Mouse (Mus musculus) lung, postnatal 0 days (tissue): Measurements from ENCODE around the gene Fto. TPM values are rescaled to one million over a fixed set of nuclear protein-coding genes. Genes with fewer than 3 reads are reported as not detected.

Source experiments
- ATAC-seq: fragments of 200-750 bp; cut with Nextera tagmentation; 2 replicates; pipeline ENCODE4 v1.8.0; 2017; ENCODE audit warnings: moderate library complexity
- DNase-seq: peaks from one replicate; pipeline ENCODE4 v3.0.0-alpha.2; 2016; ENCODE audit warnings: low spot score
- H3K27ac ChIP-seq: fragments of 300-500 bp; sonication (generic); 2 replicates; pipeline ENCODE4 v1.5.1; 2014; ENCODE audit warnings: antibody characterized with exemption, mild to moderate bottlenecking, low read length, mixed read lengths
- H3K27me3 ChIP-seq: fragments of 300-500 bp; sonication (generic); replicated peaks from 2 replicates; pipeline ENCODE4 v1.6.1; 2014; ENCODE audit warnings: low read length, mixed read lengths; ENCODE audit not compliant: insufficient read depth
- H3K36me3 ChIP-seq: fragments of 300-500 bp; sonication (generic); 2 replicates; pipeline ENCODE4 v1.6.1; 2014; ENCODE audit warnings: low read length, mixed read lengths; ENCODE audit not compliant: insufficient read depth
- H3K4me1 ChIP-seq: fragments of 300-500 bp; sonication (generic); 2 replicates; pipeline ENCODE4 v1.6.1; 2014; ENCODE audit warnings: antibody characterized with exemption, low read depth, low read length, mixed read lengths; ENCODE audit not compliant: insufficient read depth
- H3K4me2 ChIP-seq: fragments of 300-500 bp; sonication (generic); replicated peaks from 2 replicates; pipeline ENCODE4 v1.6.1; 2014; ENCODE audit warnings: low read depth, mild to moderate bottlenecking, low read length, moderate library complexity, mixed read lengths
- H3K4me3 ChIP-seq: fragments of 300-500 bp; sonication (generic); 2 replicates; pipeline ENCODE4 v1.5.1; 2014; ENCODE audit warnings: low read depth, low read length
- H3K9ac ChIP-seq: fragments of 300-500 bp; sonication (generic); replicated peaks from 2 replicates; pipeline ENCODE4 v1.6.1; 2014; ENCODE audit warnings: low read depth, mild to moderate bottlenecking
- H3K9me3 ChIP-seq: fragments of 300-500 bp; sonication (generic); 2 replicates; pipeline ENCODE4 v1.6.1; 2016; ENCODE audit warnings: low read length, mixed read lengths
- CTCF ChIP-seq: IDR thresholded peaks from 2 replicates; pipeline ENCODE4 v1.5.1; 2016; ENCODE audit warnings: antibody characterized with exemption, mild to moderate bottlenecking
- EP300 ChIP-seq: IDR thresholded peaks from 2 replicates; pipeline ENCODE4 v1.6.1; 2016; ENCODE audit warnings: antibody characterized with exemption, mild to moderate bottlenecking, control low read depth
- WGBS: fragments of 180-500 bp; shearing (Covaris S2); extraction: QIAGEN DNeasy Blood & Tissue Kit; methylation state at CpG from one replicate; pipeline ENCODE4 v1.1.7; 2014; 5-methylcytosine and 5-hydroxymethylcytosine counted together
- polyA plus RNA-seq: library from polyadenylated mRNA; unstranded; fragments of >200 nt; fragmentation: Nextera tagmentation; extraction: Ambion mirVana; gene quantifications from 2 replicates; pipeline ENCODE4 v1.2.1, GENCODE M21; 2015

Fto gene
- polyA plus RNA-seq, 1 experiment from 2014 or later, result 29.8 TPM

DNA sequence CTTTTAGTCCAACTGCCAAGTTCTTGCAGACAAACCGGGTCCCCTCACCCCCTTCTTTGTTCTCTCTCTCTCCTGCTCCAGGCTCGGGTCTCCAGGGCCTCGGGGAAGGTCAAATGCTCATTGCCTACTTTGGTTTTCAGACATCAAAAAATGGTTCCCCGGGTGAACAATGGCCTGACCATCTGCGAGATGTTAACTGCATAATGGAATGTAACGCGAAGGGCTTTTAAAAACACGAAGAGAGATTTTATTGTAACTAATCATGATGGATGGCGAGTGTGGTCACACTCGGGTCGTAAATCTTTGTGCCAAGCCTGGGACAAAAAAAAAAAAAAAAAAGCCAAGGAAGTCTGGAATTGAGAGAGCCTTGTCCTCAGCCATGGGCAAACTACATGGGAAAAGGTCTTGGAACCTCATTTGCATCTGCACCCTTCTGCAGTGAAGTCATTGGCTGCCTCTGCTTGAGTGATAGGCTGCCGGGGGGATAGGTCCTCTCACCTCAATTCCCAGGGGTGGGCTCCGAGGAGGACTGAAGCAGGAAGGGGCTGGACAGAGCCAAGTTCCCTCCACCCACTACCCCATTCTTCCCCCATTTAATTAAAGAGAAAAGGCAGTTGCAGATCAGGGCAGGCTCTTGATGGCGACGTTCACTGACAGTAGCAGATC is 378.9 kb downstream of the Fto start:
- WGBS, result 30% methylated on average over 15 of the region's 15 CpGs
- no peak overlapping the region for H3K4me3 ChIP-seq
- ATAC-seq (no peak), DNase-seq (no peak)
- no peaks in the 10 kb centered on the region for H3K9me3 ChIP-seq
- TF ChIP-seq CTCF (no peak), EP300 (no peak)
- no peaks in the 10 kb centered on the region for H3K36me3 ChIP-seq
- H3K4me1 ChIP-seq, result no peaks in the 10 kb centered on the region
- no peaks in the 10 kb centered on the region for H3K27me3 ChIP-seq
- no peak overlapping the region for H3K4me2 ChIP-seq
- H3K27ac ChIP-seq, result no peak overlapping the region
- H3K9ac ChIP-seq, result no peak overlapping the region

DNA sequence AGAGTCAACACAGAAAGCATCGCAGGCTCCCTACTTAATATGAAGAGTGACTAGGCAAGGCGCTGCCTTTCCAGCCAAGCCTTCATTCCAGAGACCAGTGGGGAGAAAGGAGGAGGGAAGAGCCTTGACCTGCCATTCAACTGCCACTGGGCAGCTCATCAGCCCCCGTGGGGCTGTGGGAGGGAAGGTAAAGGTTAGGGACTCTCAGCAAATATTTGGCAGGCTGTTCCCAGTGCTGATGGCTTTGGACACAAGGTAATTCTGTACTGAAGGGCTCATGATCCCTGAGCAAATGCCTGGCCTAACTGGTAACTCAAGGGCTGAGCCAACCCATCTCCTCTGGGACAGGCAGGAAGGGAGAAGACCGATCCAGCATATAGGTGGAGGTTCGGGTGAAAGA is 393.2 kb downstream of the Fto start:
- no peak for ATAC-seq
- WGBS, result 55% methylated on average over 5 of the region's 5 CpGs
- no peak overlapping the region for H3K27ac ChIP-seq

DNA sequence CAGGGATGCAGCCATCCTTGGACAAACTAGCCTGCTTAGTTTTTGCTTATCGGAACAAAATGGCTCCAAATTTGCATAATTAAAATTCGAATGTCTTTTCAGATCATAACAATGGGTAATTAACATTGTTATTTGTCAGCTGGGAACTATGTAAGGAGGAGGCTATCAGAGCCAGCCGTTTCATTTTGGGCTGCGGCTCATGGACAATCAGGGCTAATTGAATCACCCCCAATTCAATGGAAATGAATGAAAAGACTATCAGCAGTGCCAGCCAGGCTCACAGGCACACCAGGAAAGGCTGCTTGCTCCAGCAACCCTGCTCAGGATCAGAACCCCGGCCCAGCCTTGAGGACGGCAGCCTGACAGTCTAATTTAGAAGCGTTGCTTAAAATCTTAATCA is 395.3 kb downstream of the Fto start:
- 0 out of 2 replicates have a peak, but pooled peaks cover 8% of the 10 kb centered on the region for H3K27me3 ChIP-seq
- ATAC-seq (no peak), DNase-seq (no peak)
- no peak overlapping the region for H3K4me2 ChIP-seq
- 79% methylated on average over 7 of the region's 7 CpGs for WGBS
- no peak overlapping the region for H3K27ac ChIP-seq
- no peaks in the 10 kb centered on the region for H3K4me1 ChIP-seq
- no peaks in the 10 kb centered on the region for H3K36me3 ChIP-seq
- no peak overlapping the region for H3K9ac ChIP-seq
- H3K4me3 ChIP-seq, result no peak overlapping the region
- H3K9me3 ChIP-seq, result no peaks in the 10 kb centered on the region
- TF ChIP-seq EP300, result no peak
- TF ChIP-seq CTCF, result no peak

More for the DNA sequence above, 393.2 kb downstream of the Fto start:
- Histone ChIP-seq H3K4me1 (no peaks in the 10 kb centered on the region), H3K4me3 (no peak overlapping the region), H3K9me3 (no peaks in the 10 kb centered on the region), H3K36me3 (no peaks in the 10 kb centered on the region), H3K27me3 (0 out of 2 replicates have a peak, but pooled peaks cover 3% of the 10 kb centered on the region), H3K9ac (no peak overlapping the region), H3K4me2 (no peak overlapping the region)
- no peak for TF ChIP-seq EP300
- no peak for TF ChIP-seq CTCF
- DNase-seq, result no peak

DNA sequence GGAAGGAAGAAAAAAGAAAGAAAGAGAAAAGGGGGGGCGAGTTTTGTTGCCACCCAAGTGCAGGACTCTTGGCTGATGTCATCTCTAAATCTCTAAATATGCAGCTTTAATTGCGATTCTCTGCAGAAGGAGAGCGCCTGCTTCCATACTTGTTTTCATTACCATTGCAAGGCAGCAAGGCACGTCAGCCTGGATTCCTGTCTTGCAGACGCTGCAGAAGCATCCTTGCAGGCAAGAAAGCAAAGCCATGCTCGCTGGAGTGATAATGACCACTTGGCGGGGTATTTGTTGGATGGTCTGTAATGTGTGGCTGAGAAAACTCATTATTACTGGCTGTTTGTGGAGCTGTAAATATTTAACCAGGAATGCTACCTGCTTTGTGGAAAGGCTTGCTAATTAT is 396.4 kb downstream of the Fto start:
- H3K36me3 ChIP-seq, result no peaks in the 10 kb centered on the region
- ATAC-seq, result no peak
- TF ChIP-seq EP300, result no peak
- TF ChIP-seq CTCF, result no peak

DNA sequence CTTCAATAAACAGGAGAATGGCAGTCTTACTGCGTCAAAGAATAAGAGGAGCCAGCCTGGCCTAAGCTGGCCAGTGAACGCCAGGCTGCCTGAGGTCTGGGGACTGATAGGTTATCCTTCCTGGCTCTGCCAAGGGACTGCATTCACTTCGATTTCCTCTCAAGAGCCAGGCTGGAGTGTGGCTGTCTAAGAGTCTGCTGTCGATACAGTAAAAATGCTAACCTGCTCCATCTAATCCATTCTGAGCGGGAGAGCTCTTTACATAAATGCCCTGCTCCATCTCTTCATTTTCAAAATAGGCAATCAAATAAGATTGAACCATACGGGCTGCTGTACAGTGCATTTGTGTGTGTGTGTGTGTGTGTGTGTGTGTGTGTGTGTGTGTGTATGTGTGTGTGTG is 397.9 kb downstream of the Fto start:
- Histone ChIP-seq H3K9ac (no peak overlapping the region), H3K4me1 (no peaks in the 10 kb centered on the region), H3K4me2 (no peak overlapping the region), H3K9me3 (no peaks in the 10 kb centered on the region), H3K27ac (no peak overlapping the region), H3K4me3 (no peak overlapping the region), H3K27me3 (peaks cover 8% of the 10 kb centered on the region; the same call in 1 of the 2 replicates), H3K36me3 (no peaks in the 10 kb centered on the region)
- TF ChIP-seq EP300 (no peak), CTCF (no peak)
- ATAC-seq (no peak), DNase-seq (no peak)
- 70% methylated on average over 6 of the region's 6 CpGs for WGBS

More for the DNA sequence above, 396.4 kb downstream of the Fto start:
- Histone ChIP-seq H3K4me2 (no peak overlapping the region), H3K27me3 (0 out of 2 replicates have a peak, but pooled peaks cover 8% of the 10 kb centered on the region), H3K27ac (no peak overlapping the region), H3K4me3 (no peak overlapping the region), H3K4me1 (no peaks in the 10 kb centered on the region), H3K9ac (no peak overlapping the region), H3K9me3 (no peaks in the 10 kb centered on the region)
- DNase-seq, result no peak
- WGBS, result 45% methylated on average over 7 of the region's 7 CpGs

DNA sequence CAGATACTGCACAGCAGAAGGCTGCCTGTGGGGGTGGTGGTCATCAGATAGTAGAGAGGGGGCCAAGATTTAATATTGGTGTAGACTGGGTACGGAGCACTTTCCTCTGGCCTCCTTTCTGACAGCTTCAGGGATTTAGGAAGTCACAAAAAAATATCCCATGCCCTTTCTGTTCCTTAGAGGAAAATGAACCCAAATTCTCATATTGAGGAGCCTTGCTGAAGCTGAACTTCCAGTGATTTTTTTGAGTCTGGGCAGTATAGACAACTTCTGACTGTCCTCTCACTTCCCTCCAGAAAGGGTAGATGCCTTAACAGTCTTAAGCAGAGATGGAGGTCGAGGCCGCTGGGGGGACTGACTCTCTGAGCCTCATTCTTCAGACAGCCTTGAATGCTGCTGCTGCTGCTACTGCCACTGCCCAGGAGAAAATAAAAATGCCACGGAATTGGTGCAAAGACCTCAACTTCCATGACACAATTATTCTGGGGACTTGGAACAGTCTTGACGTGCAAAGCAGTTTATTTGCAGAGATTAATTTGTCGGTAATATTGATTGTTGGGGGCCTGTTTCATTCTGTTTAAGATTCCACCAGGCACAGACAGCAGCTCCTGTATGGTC is 398.8 kb downstream of the Fto start:
- H3K9me3 ChIP-seq, result no peaks in the 10 kb centered on the region
- no peak for DNase-seq
- WGBS, result 48% methylated on average over 6 of the region's 6 CpGs
- no peak for ATAC-seq
- peaks cover 8% of the 10 kb centered on the region; the same call in 1 of the 2 replicates for H3K27me3 ChIP-seq
- H3K9ac ChIP-seq, result no peak overlapping the region
- TF ChIP-seq CTCF, result no peak
- no peak for TF ChIP-seq EP300
- H3K4me2 ChIP-seq, result no peak overlapping the region
- no peak overlapping the region for H3K27ac ChIP-seq
- no peaks in the 10 kb centered on the region for H3K4me1 ChIP-seq
- no peak overlapping the region for H3K4me3 ChIP-seq
- no peaks in the 10 kb centered on the region for H3K36me3 ChIP-seq
